Mouse (Mus musculus) liver, adult 2 months (tissue): Measurements from ENCODE around the gene Wdr37. TPM values are rescaled to one million over a fixed set of nuclear protein-coding genes. Genes with fewer than 3 reads are reported as not detected.
A peak's percentile ranks its signal among the peaks of the same experiment; 100 is the strongest.

Source experiments
- DNase-seq: peaks from one replicate; pipeline ENCODE4 v3.0.0-alpha.2; 2011; ENCODE audit warnings: low read depth, low spot score; ENCODE audit errors: extremely low read depth
- H3K27ac ChIP-seq: fragments of 200-500 bp; replicated peaks from 2 replicates; pipeline ENCODE4 v1.5.1; 2012; ENCODE audit warnings: low read depth, mild to moderate bottlenecking, control low read depth, inconsistent platforms, low read length; ENCODE audit not compliant: insufficient read depth
- H3K27me3 ChIP-seq: fragments of 200-500 bp; 2 replicates; pipeline ENCODE4 v1.6.1; 2012; ENCODE audit warnings: mild to moderate bottlenecking, moderate library complexity, low read length, inconsistent platforms; ENCODE audit not compliant: control insufficient read depth, insufficient read depth
- H3K36me3 ChIP-seq: fragments of 200-500 bp; 2 replicates; pipeline ENCODE4 v1.6.1; 2012; ENCODE audit warnings: low read length, inconsistent platforms; ENCODE audit not compliant: control insufficient read depth, insufficient read depth
- H3K4me1 ChIP-seq: fragments of 200-500 bp; 2 replicates; pipeline ENCODE4 v1.6.1; 2011; ENCODE audit warnings: low read length; ENCODE audit not compliant: control insufficient read depth, insufficient read depth
- H3K4me3 ChIP-seq: fragments of 200-500 bp; 2 replicates; pipeline ENCODE4 v1.5.1; 2011; ENCODE audit warnings: low read depth, mild to moderate bottlenecking, control low read depth, low read length, moderate library complexity; ENCODE audit not compliant: insufficient read depth
- H3K79me2 ChIP-seq: fragments of 200-500 bp; 2 replicates; pipeline ENCODE4 v1.6.1; 2012; ENCODE audit warnings: inconsistent platforms, mild to moderate bottlenecking, low read length, moderate library complexity; ENCODE audit not compliant: control insufficient read depth, insufficient read depth
- H3K9ac ChIP-seq: fragments of 200-500 bp; 2 replicates; pipeline ENCODE4 v1.6.1; 2012; ENCODE audit warnings: low read depth, mild to moderate bottlenecking, control low read depth, inconsistent platforms, low read length
- CTCF ChIP-seq: fragments of 200-500 bp; IDR thresholded peaks from 2 replicates; pipeline ENCODE4 v1.5.1; 2011; ENCODE audit warnings: low read depth, low read length, control low read depth
- POLR2A ChIP-seq: fragments of 200-500 bp; IDR thresholded peaks from 2 replicates; pipeline ENCODE4 v1.6.1; 2011; ENCODE audit warnings: low read length, control low read depth; ENCODE audit not compliant: insufficient read depth; ENCODE audit errors: extremely low read depth
- WGBS: fragments of 180-500 bp; shearing (Covaris S2); methylation state at CpG from one replicate; pipeline ENCODE4 v1.1.7; 2018; 5-methylcytosine and 5-hydroxymethylcytosine counted together
- polyA plus RNA-seq: library from polyadenylated mRNA; depleted of rRNA; stranded (reverse); fragments of >200 nt; gene quantifications from 2 replicates; pipeline ENCODE4 v1.2.3, GENCODE M21; 2012
- total RNA-seq: library from RNA; depleted of rRNA; stranded (reverse); fragments of >200 nt; gene quantifications from 2 replicates; pipeline ENCODE4 v1.2.3, GENCODE M21; 2014

The Wdr37 gene
- total and polyA plus RNA-seq, 2 experiments, result 5.1 to 8.4 TPM

GRCm38 (mm10) chr13:8793217-8793616 is 78.5 kb downstream of the Wdr37 start:
- no peak overlapping the region for H3K27ac ChIP-seq
- no peak for TF ChIP-seq CTCF
- TF ChIP-seq POLR2A, result no peak
- H3K27me3 ChIP-seq, result no peaks in the 10 kb centered on the region
- H3K4me1 ChIP-seq, result no peaks in the 10 kb centered on the region
- no peak for DNase-seq
- no peaks in the 10 kb centered on the region for H3K79me2 ChIP-seq
- H3K4me3 ChIP-seq, result no peak overlapping the region
- H3K36me3 ChIP-seq, result no peaks in the 10 kb centered on the region
- WGBS, result 63% methylated on average over 8 of the region's 8 CpGs
- H3K9ac ChIP-seq, result no peak overlapping the region

- DNase-seq, result peak; percentile 13
- no peaks in the 10 kb centered on the region for H3K4me1 ChIP-seq
- H3K4me3 ChIP-seq, result no peak overlapping the region
- H3K9ac ChIP-seq, result no peak overlapping the region
- TF ChIP-seq POLR2A (no peak), CTCF (peak; percentile 80)
- no peaks in the 10 kb centered on the region for H3K36me3 ChIP-seq
- 47% methylated on average over 9 of the region's 9 CpGs for WGBS
- no peak overlapping the region for H3K27ac ChIP-seq
- H3K79me2 ChIP-seq, result no peaks in the 10 kb centered on the region
- H3K27me3 ChIP-seq, result peaks cover 3% of the 10 kb centered on the region; the same call in 1 of the 2 replicates
Observed at GRCm38 (mm10) chr13:8785185-8785584, 86.5 kb downstream of the Wdr37 start.

- H3K36me3 ChIP-seq, result no peaks in the 10 kb centered on the region
- H3K9ac ChIP-seq, result no peak overlapping the region
- H3K4me1 ChIP-seq, result no peaks in the 10 kb centered on the region
- TF ChIP-seq POLR2A, result no peak
- no peak for TF ChIP-seq CTCF
- H3K27ac ChIP-seq, result no peak overlapping the region
- no peaks in the 10 kb centered on the region for H3K79me2 ChIP-seq
- no peak overlapping the region for H3K4me3 ChIP-seq
- peaks cover 3% of the 10 kb centered on the region; the same call in 1 of the 2 replicates for H3K27me3 ChIP-seq
- no peak for DNase-seq
- 71% methylated on average over 14 of the region's 14 CpGs for WGBS
Observed at GRCm38 (mm10) chr13:8784308-8785061, 87.2 kb downstream of the Wdr37 start.

GRCm38 (mm10) chr13:8783686-8784307 is 87.9 kb downstream of the Wdr37 start:
- no peak overlapping the region for H3K27ac ChIP-seq
- no peaks in the 10 kb centered on the region for H3K79me2 ChIP-seq
- H3K4me3 ChIP-seq, result no peak overlapping the region
- WGBS, result 80% methylated on average over 10 of the region's 10 CpGs
- no peaks in the 10 kb centered on the region for H3K36me3 ChIP-seq
- peaks cover 3% of the 10 kb centered on the region; the same call in 1 of the 2 replicates for H3K27me3 ChIP-seq
- no peaks in the 10 kb centered on the region for H3K4me1 ChIP-seq
- TF ChIP-seq POLR2A (no peak), CTCF (no peak)
- H3K9ac ChIP-seq, result no peak overlapping the region
- DNase-seq, result no peak

- Histone ChIP-seq H3K27ac (no peak overlapping the region), H3K4me1 (no peaks in the 10 kb centered on the region), H3K79me2 (no peaks in the 10 kb centered on the region), H3K36me3 (no peaks in the 10 kb centered on the region), H3K9ac (no peak overlapping the region), H3K27me3 (no peaks in the 10 kb centered on the region), H3K4me3 (no peak overlapping the region)
- DNase-seq, result no peak
- 70% methylated on average over 4 of the region's 4 CpGs for WGBS
- TF ChIP-seq POLR2A, result no peak
- no peak for TF ChIP-seq CTCF
Observed at GRCm38 (mm10) chr13:8782636-8783035, 89.1 kb downstream of the Wdr37 start.

GRCm38 (mm10) chr13:8780441-8780840 is 91.3 kb downstream of the Wdr37 start:
- peak; percentile 64 for DNase-seq
- Histone ChIP-seq H3K27me3 (no peaks in the 10 kb centered on the region), H3K27ac (no peak overlapping the region), H3K9ac (no peak overlapping the region), H3K4me1 (no peaks in the 10 kb centered on the region), H3K79me2 (no peaks in the 10 kb centered on the region), H3K4me3 (no peak overlapping the region), H3K36me3 (no peaks in the 10 kb centered on the region)
- WGBS, result 43% methylated on average over 4 of the region's 4 CpGs
- TF ChIP-seq CTCF (peak; percentile 75), POLR2A (no peak)
